Mouse (Mus musculus) frontal cortex, adult 2 months (tissue): ENCODE results near the gene Micu2. TPM values are rescaled to one million over a fixed set of nuclear protein-coding genes. Genes with fewer than 3 reads are reported as not detected.
A peak's percentile ranks its signal among the peaks of the same experiment; 100 is the strongest.

Source experiments
- DNase-seq, 2 experiments: peaks; one replicate each; pipeline ENCODE4 v3.0.0; 2022; ENCODE audit warnings: low spot score in 1 of 2; ENCODE audit errors: extremely low spot score in 1 of 2
- polyA plus RNA-seq: library from polyadenylated mRNA; depleted of rRNA; stranded (reverse); fragments of >200 nt; gene quantifications from 2 replicates; pipeline ENCODE4 v1.2.3, GENCODE M21; 2012; rRNA removed

The Micu2 gene
- polyA plus RNA-seq = 22.5 and 25.9 TPM in 2 replicates

- DNase-seq = peak; percentile 60 to 84
Observed at GRCm38 (mm10) chr14:57998526-57999401, at the start of gene Micu2. Gene Micu2, minus strand, starts transcription at chr14:57999262.

- no peak for DNase-seq
Observed at GRCm38 (mm10) chr14:58046639-58047284, 47.7 kb upstream of the Micu2 start.

- no peak for DNase-seq
Observed at GRCm38 (mm10) chr14:58036174-58036573, 37.1 kb upstream of the Micu2 start.

GRCm38 (mm10) chr14:58034567-58034966, 35.5 kb upstream of the Micu2 start:
- peak; percentile 33 to 90 for DNase-seq

- no peak for DNase-seq
Observed at GRCm38 (mm10) chr14:58018869-58019268, 19.8 kb upstream of the Micu2 start.

- DNase-seq = no peak
Observed at GRCm38 (mm10) chr14:58003852-58004251, 4.8 kb upstream of the Micu2 start.

- DNase-seq = no peak
Observed at GRCm38 (mm10) chr14:58002161-58002560, 3.1 kb upstream of the Micu2 start.

GRCm38 (mm10) chr14:57999402-57999734, 306 bp upstream of the Micu2 start:
- DNase-seq = no peak

- DNase-seq = peak in 1 of 2 experiments; percentile 53
Observed at GRCm38 (mm10) chr14:57997431-57997830, 1.6 kb downstream of the Micu2 start.

GRCm38 (mm10) chr14:57996210-57996609, 2.9 kb downstream of the Micu2 start:
- DNase-seq = no peak

GRCm38 (mm10) chr14:57991761-57992160, 7.3 kb downstream of the Micu2 start:
- no peak for DNase-seq

- no peak for DNase-seq
Observed at GRCm38 (mm10) chr14:57989162-57989561, 9.9 kb downstream of the Micu2 start.

- no peak for DNase-seq
Observed at GRCm38 (mm10) chr14:57985780-57986179, 13.3 kb downstream of the Micu2 start.

GRCm38 (mm10) chr14:57982450-57982849, 16.6 kb downstream of the Micu2 start:
- DNase-seq = no peak

- no peak for DNase-seq
Observed at GRCm38 (mm10) chr14:57981720-57982418, 17.2 kb downstream of the Micu2 start.

GRCm38 (mm10) chr14:57980776-57981175, 18.3 kb downstream of the Micu2 start:
- no peak for DNase-seq

- no peak for DNase-seq
Observed at GRCm38 (mm10) chr14:57980179-57980578, 18.9 kb downstream of the Micu2 start.

GRCm38 (mm10) chr14:57978144-57978543, 20.9 kb downstream of the Micu2 start:
- no peak for DNase-seq

- DNase-seq = no peak
Observed at GRCm38 (mm10) chr14:57975656-57976055, 23.4 kb downstream of the Micu2 start.

- no peak for DNase-seq
Observed at GRCm38 (mm10) chr14:57971986-57972525, 27.0 kb downstream of the Micu2 start.

- DNase-seq = no peak
Observed at GRCm38 (mm10) chr14:57968873-57969272, 30.2 kb downstream of the Micu2 start.
